In the genomic region with DNA sequence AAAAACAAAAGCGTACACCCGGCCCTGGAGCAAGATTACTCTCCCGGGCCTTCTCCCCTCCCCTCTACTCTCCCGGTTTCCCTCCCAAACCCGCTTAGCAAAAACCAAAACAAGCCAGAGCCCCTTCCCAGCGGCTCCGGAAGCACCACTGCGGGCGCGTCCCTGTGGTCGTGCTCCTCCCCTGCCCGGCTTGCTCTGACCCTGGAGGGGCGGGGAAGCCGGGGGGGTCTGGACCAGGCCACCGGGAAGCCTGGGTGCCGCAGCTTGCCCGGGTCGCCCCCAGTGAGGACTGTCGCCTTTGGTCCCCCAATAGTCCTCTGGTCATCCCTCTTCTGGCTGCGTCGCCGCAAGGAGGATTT, we compare ENCODE assay signal across 8 mouse cellular contexts. TPM values are rescaled to one million over a fixed set of nuclear protein-coding genes. Genes with fewer than 3 reads are reported as not detected.
DNase-seq lines count a peak whose midpoint lies in the region; ATAC-seq and TF ChIP-seq lines count a peak whose summit lies in the region.

No protein-coding gene starts in this region.

- peak overlapping the region; percentile 92 for H3K4me3 ChIP-seq in gastrocnemius, adult 2 months
- H3K4me3 ChIP-seq in hindbrain, embryonic 16.5 days (ENCODE audit: low read length) = peak overlapping the region; percentile 86
- peak overlapping the region; percentile 71 for H3K4me3 ChIP-seq in liver, embryonic 11.5 days (ENCODE audit: low read depth, low read length)
- peak overlapping the region; percentile 71 for H3K4me3 ChIP-seq in midbrain, embryonic 14.5 days (replicated peaks; ENCODE audit: low read depth, low read length)
- H3K4me3 ChIP-seq in thymus, adult 2 months (ENCODE audit: control insufficient read depth, insufficient read depth, low read length) = peak overlapping the region; percentile 64

- TF ChIP-seq CTCF in gastrocnemius, adult 2 months (IDR thresholded peaks at IDR 0.05) = no peak
- peak; percentile 23; the same call in 1 of the 2 replicates for TF ChIP-seq CTCF in thymus, adult 2 months (IDR thresholded peaks at IDR 0.05; ENCODE audit: borderline replicate concordance, control insufficient read depth, extremely low read depth, insufficient read depth, low read length, poor library complexity)

- peak; percentile 39 for DNase-seq in ES-CJ7 (ENCODE audit: low read depth, low spot score)
- DNase-seq in adrenal gland, postnatal 25 days = peak; percentile 71
- peak; percentile 62 for DNase-seq in gastrocnemius, adult 2 months
- DNase-seq in liver, embryonic 11.5 days (ENCODE audit: low spot score) = no peak
- peak; percentile 65 for DNase-seq in midbrain, embryonic 14.5 days
- peak; percentile 54 for DNase-seq in thymus, adult 2 months
- DNase-seq in cerebellum, adult 11 months = no peak

- H3K9ac ChIP-seq in hindbrain, embryonic 16.5 days (ENCODE audit: low read depth, low read length) = peak overlapping the region; percentile 84
- H3K9ac ChIP-seq in liver, embryonic 11.5 days (ENCODE audit: low read depth, low read length) = peak overlapping the region; percentile 61
- peak overlapping the region; percentile 69 for H3K9ac ChIP-seq in midbrain, embryonic 14.5 days (replicated peaks; ENCODE audit: low read length)

- WGBS in hindbrain, embryonic 16.5 days = 1% methylated on average over 22 of the region's 22 CpGs
- WGBS in liver, embryonic 11.5 days = under 1% methylated on average over 22 of the region's 22 CpGs
- WGBS in midbrain, embryonic 14.5 days = 0% methylated on average over 22 of the region's 22 CpGs
- WGBS in thymus, adult 2 months = 1% methylated on average over 22 of the region's 22 CpGs

- H3K4me2 ChIP-seq in hindbrain, embryonic 16.5 days (ENCODE audit: low read length) = peak overlapping the region; percentile 92
- peak overlapping the region; percentile 88 for H3K4me2 ChIP-seq in liver, embryonic 11.5 days
- peak overlapping the region; percentile 89 for H3K4me2 ChIP-seq in midbrain, embryonic 14.5 days (ENCODE audit: low read length)

- no peaks in the 10 kb centered on the region for H3K36me3 ChIP-seq in hindbrain, embryonic 16.5 days (ENCODE audit: control insufficient read depth, insufficient read depth, low read length)
- H3K36me3 ChIP-seq in liver, embryonic 11.5 days (ENCODE audit: control insufficient read depth, insufficient read depth, low read length) = no peaks in the 10 kb centered on the region
- H3K36me3 ChIP-seq in midbrain, embryonic 14.5 days (ENCODE audit: control insufficient read depth, insufficient read depth, low read length) = no peaks in the 10 kb centered on the region
- no peaks in the 10 kb centered on the region for H3K36me3 ChIP-seq in thymus, adult 2 months (ENCODE audit: control insufficient read depth, insufficient read depth, low read length)

- no peak for TF ChIP-seq POLR2A in thymus, adult 2 months (IDR thresholded peaks at IDR 0.05; ENCODE audit: control insufficient read depth, extremely low read depth, insufficient read depth, low read length, poor library complexity)

- H3K4me1 ChIP-seq in hindbrain, embryonic 16.5 days (ENCODE audit: control insufficient read depth, insufficient read depth, low read depth, low read length) = no peaks in the 10 kb centered on the region; the same call in none of the 2 replicates
- H3K4me1 ChIP-seq in liver, embryonic 11.5 days (replicated peaks; ENCODE audit: control insufficient read depth, insufficient read depth, low read length) = peaks cover 3% of the 10 kb centered on the region
- H3K4me1 ChIP-seq in midbrain, embryonic 14.5 days (ENCODE audit: control insufficient read depth, insufficient read depth, low read length) = peaks cover 5% of the 10 kb centered on the region; the same call in 1 of the 2 replicates
- H3K4me1 ChIP-seq in thymus, adult 2 months (replicated peaks; ENCODE audit: control insufficient read depth, insufficient read depth, low read length) = no peaks in the 10 kb centered on the region

- intact Hi-C loops in gastrocnemius, adult 2 months (cut with DNase I) = loop anchor here (5.0 to 10.0 kb wide), 2 partner anchors 67 to 85 kb away; no protein-coding TSS in a partner anchor

- H3K27ac ChIP-seq in gastrocnemius, adult 2 months = peak overlapping the region; percentile 86
- peak overlapping the region; percentile 86 for H3K27ac ChIP-seq in hindbrain, embryonic 16.5 days (ENCODE audit: low read depth, low read length)
- H3K27ac ChIP-seq in liver, embryonic 11.5 days (ENCODE audit: low read depth, low read length) = peak overlapping the region; percentile 88
- peak overlapping the region; percentile 82 for H3K27ac ChIP-seq in midbrain, embryonic 14.5 days (replicated peaks; ENCODE audit: low read depth, low read length)
- no peak overlapping the region for H3K27ac ChIP-seq in thymus, adult 2 months (ENCODE audit: control insufficient read depth, insufficient read depth, low read length)

- no peaks in the 10 kb centered on the region for H3K27me3 ChIP-seq in hindbrain, embryonic 16.5 days (replicated peaks; ENCODE audit: control insufficient read depth, insufficient read depth, low read length)
- H3K27me3 ChIP-seq in liver, embryonic 11.5 days (replicated peaks; ENCODE audit: control insufficient read depth, insufficient read depth, low read length) = no peaks in the 10 kb centered on the region
- H3K27me3 ChIP-seq in midbrain, embryonic 14.5 days (ENCODE audit: control insufficient read depth, insufficient read depth, low read length) = no peaks in the 10 kb centered on the region
- H3K27me3 ChIP-seq in thymus, adult 2 months (ENCODE audit: control insufficient read depth, insufficient read depth, low read length) = no peaks in the 10 kb centered on the region

- peak; percentile 72 for ATAC-seq in hindbrain, embryonic 16.5 days
- ATAC-seq in liver, embryonic 11.5 days (replicated peaks; ENCODE audit: low FRiP score) = peak; percentile 67
- peak; percentile 62 for ATAC-seq in midbrain, embryonic 14.5 days (ENCODE audit: low FRiP score, low TSS enrichment)

- no peaks in the 10 kb centered on the region for H3K9me3 ChIP-seq in hindbrain, embryonic 16.5 days (ENCODE audit: control insufficient read depth, low read length)
- no peaks in the 10 kb centered on the region for H3K9me3 ChIP-seq in liver, embryonic 11.5 days (ENCODE audit: control insufficient read depth, low read length)
- no peaks in the 10 kb centered on the region for H3K9me3 ChIP-seq in midbrain, embryonic 14.5 days (ENCODE audit: control insufficient read depth, low read length)

RNA-seq across cellular contexts. Expression of a gene that starts 0.8 kb away (rescaled TPM):
- 30.3 and 49.4 TPM in 2 replicates for total RNA-seq in adrenal gland, postnatal 25 days (2021)
- total RNA-seq in gastrocnemius, adult 2 months (2021) = 1 to 10 TPM; 1.7 to 2.0 TPM
- 1.7 and 2.2 TPM in 2 replicates for polyA plus RNA-seq in hindbrain, embryonic 16.5 days (2015; fragmentation: Nextera tagmentation; extraction: Ambion mirVana)
- 4.5 and 4.9 TPM in 2 replicates for polyA plus RNA-seq in liver, embryonic 11.5 days (2014; fragmentation: Nextera tagmentation; extraction: Ambion mirVana)
- polyA plus RNA-seq in midbrain, embryonic 14.5 days (2014; fragmentation: Nextera tagmentation; extraction: Ambion mirVana) = 2.3 and 3.4 TPM in 2 replicates
- 2.6 and 3.6 TPM in 2 replicates for polyA plus RNA-seq in thymus, adult 2 months (2012; rRNA removed)

Comparison
In these comparisons a context has a peak if more than half of its experiments do, and no peak if none do; other contexts are left out.
1. DNase-seq: peak in ES-CJ7 (single experiment), adrenal gland, postnatal 25 days (single experiment), gastrocnemius, adult 2 months (single experiment), midbrain, embryonic 14.5 days (single experiment) and thymus, adult 2 months (single experiment); none in liver, embryonic 11.5 days (single experiment) and cerebellum, adult 11 months (single experiment).
2. Peak in every context shown above with its lines, with median percentiles within 50 percentile points of each other: H3K4me3 ChIP-seq, ATAC-seq, H3K4me2 ChIP-seq and H3K9ac ChIP-seq.